In the genomic region with DNA sequence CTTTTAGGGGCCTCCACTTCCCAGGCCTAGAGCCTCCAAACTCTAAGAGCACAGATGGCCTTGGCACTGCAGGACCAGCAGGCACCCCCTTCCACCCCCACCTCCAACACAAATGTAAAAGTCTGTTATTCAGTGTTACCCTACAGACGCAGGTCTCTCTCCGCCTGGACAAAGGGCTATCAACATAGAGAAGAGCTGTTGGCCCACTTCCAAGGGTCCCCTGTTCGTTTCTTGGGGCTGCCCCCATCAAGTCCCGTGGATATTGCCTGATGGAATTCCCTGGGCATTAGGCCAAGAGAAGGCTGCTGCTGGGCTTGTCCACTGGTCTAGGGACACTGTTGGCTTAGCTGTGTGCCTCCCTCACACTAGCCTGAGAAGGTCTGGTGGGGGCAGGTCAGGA, we compare ENCODE assay signal across 8 mouse cellular contexts. TPM values are rescaled to one million over a fixed set of nuclear protein-coding genes. Genes with fewer than 3 reads are reported as not detected.
DNase-seq lines count a peak whose midpoint lies in the region; ATAC-seq and TF ChIP-seq lines count a peak whose summit lies in the region.

No protein-coding gene starts in this region.

- WGBS in forebrain, embryonic 10.5 days = 65% methylated on average over 4 of the region's 4 CpGs
- 7% methylated on average over 4 of the region's 4 CpGs for WGBS in hindbrain, embryonic 12.5 days
- 24% methylated on average over 4 of the region's 4 CpGs for WGBS in limb, embryonic 14.5 days
- WGBS in neural tube, embryonic 14.5 days = 3% methylated on average over 4 of the region's 4 CpGs

- H3K9me3 ChIP-seq in forebrain, embryonic 10.5 days = no peaks in the 10 kb centered on the region
- H3K9me3 ChIP-seq in hindbrain, embryonic 12.5 days (replicated peaks) = no peaks in the 10 kb centered on the region
- H3K9me3 ChIP-seq in limb, embryonic 14.5 days (ENCODE audit: control insufficient read depth, low read length) = no peaks in the 10 kb centered on the region
- no peaks in the 10 kb centered on the region for H3K9me3 ChIP-seq in neural tube, embryonic 14.5 days (ENCODE audit: control insufficient read depth, low read length)

- H3K4me1 ChIP-seq in forebrain, embryonic 10.5 days = peaks cover 18% of the 10 kb centered on the region
- H3K4me1 ChIP-seq in hindbrain, embryonic 12.5 days = peaks cover 28% of the 10 kb centered on the region
- H3K4me1 ChIP-seq in limb, embryonic 14.5 days (ENCODE audit: control insufficient read depth, insufficient read depth, low read length) = peaks cover 10% of the 10 kb centered on the region
- H3K4me1 ChIP-seq in neural tube, embryonic 14.5 days (ENCODE audit: control insufficient read depth, insufficient read depth, low read length) = peaks cover 23% of the 10 kb centered on the region

- no peak for TF ChIP-seq POLR2A in limb, embryonic 14.5 days (IDR thresholded peaks at IDR 0.05; ENCODE audit: borderline replicate concordance, extremely low read depth, insufficient read depth, insufficient read length)

- no peak overlapping the region for H3K27ac ChIP-seq in forebrain, embryonic 10.5 days
- H3K27ac ChIP-seq in hindbrain, embryonic 12.5 days = no peak overlapping the region
- no peak overlapping the region for H3K27ac ChIP-seq in limb, embryonic 14.5 days (replicated peaks; ENCODE audit: low read depth, low read length)
- peak overlapping the region; percentile 75 for H3K27ac ChIP-seq in neural tube, embryonic 14.5 days (ENCODE audit: low read depth, low read length)

- H3K4me3 ChIP-seq in forebrain, embryonic 10.5 days = peak overlapping the region; percentile 66
- H3K4me3 ChIP-seq in hindbrain, embryonic 12.5 days = peak overlapping the region; percentile 46
- peak overlapping the region; percentile 66 for H3K4me3 ChIP-seq in limb, embryonic 14.5 days (replicated peaks; ENCODE audit: low read length)
- peak overlapping the region; percentile 50 for H3K4me3 ChIP-seq in neural tube, embryonic 14.5 days (ENCODE audit: low read depth, low read length)

- no peaks in the 10 kb centered on the region for H3K36me3 ChIP-seq in forebrain, embryonic 10.5 days (replicated peaks)
- H3K36me3 ChIP-seq in hindbrain, embryonic 12.5 days = no peaks in the 10 kb centered on the region
- H3K36me3 ChIP-seq in limb, embryonic 14.5 days (ENCODE audit: control insufficient read depth, insufficient read depth, low read length) = no peaks in the 10 kb centered on the region
- H3K36me3 ChIP-seq in neural tube, embryonic 14.5 days (ENCODE audit: control insufficient read depth, insufficient read depth, low read length) = no peaks in the 10 kb centered on the region

- peak overlapping the region; percentile 66 for H3K4me2 ChIP-seq in hindbrain, embryonic 12.5 days (replicated peaks)
- H3K4me2 ChIP-seq in limb, embryonic 14.5 days (replicated peaks; ENCODE audit: low read depth, low read length, severe bottlenecking) = peak overlapping the region; percentile 75
- peak overlapping the region; percentile 83 for H3K4me2 ChIP-seq in neural tube, embryonic 14.5 days (ENCODE audit: low read depth, low read length)

- peak; percentile 88 for DNase-seq in retina, postnatal 1 day
- DNase-seq in retina, embryonic 14.5 days (ENCODE audit: low spot score) = no peak
- DNase-seq in forebrain, embryonic 10.5 days (ENCODE audit: extremely low spot score, low spot score) = no peak
- peak; percentile 39 for DNase-seq in limb, embryonic 14.5 days (ENCODE audit: low spot score)
- DNase-seq in thymus, postnatal 10 days (ENCODE audit: low spot score in 2 of 2) = no peak
- no peak for DNase-seq in urinary bladder, postnatal 10 days (ENCODE audit: low spot score)

- peaks cover 58% of the 10 kb centered on the region for H3K27me3 ChIP-seq in forebrain, embryonic 10.5 days (ENCODE audit: poor library complexity, severe bottlenecking)
- 0 out of 2 replicates have a peak, but pooled peaks cover 6% of the 10 kb centered on the region for H3K27me3 ChIP-seq in hindbrain, embryonic 12.5 days
- H3K27me3 ChIP-seq in limb, embryonic 14.5 days (ENCODE audit: control insufficient read depth, insufficient read depth, low read length) = no peaks in the 10 kb centered on the region
- H3K27me3 ChIP-seq in neural tube, embryonic 14.5 days (ENCODE audit: control insufficient read depth, insufficient read depth, low read length) = no peaks in the 10 kb centered on the region

- peak overlapping the region; percentile 58 for H3K9ac ChIP-seq in hindbrain, embryonic 12.5 days
- peak overlapping the region; percentile 65; the same call in 1 of the 2 replicates for H3K9ac ChIP-seq in limb, embryonic 14.5 days (ENCODE audit: low read depth, low read length, severe bottlenecking)
- H3K9ac ChIP-seq in neural tube, embryonic 14.5 days (replicated peaks; ENCODE audit: low read depth, low read length) = peak overlapping the region; percentile 54

- ATAC-seq in hindbrain, embryonic 12.5 days (ENCODE audit: low FRiP score) = no peak; the same call in 1 of the 2 replicates
- no peak for ATAC-seq in limb, embryonic 14.5 days (ENCODE audit: low FRiP score, low read depth)
- no peak for ATAC-seq in neural tube, embryonic 14.5 days (ENCODE audit: low read depth)

RNA-seq across cellular contexts. Expression of gene Abat, which starts 1.0 kb away (rescaled TPM):
- polyA plus RNA-seq in forebrain, embryonic 10.5 days (2016; fragmentation: Nextera tagmentation; extraction: Ambion mirVana) = 16.2 and 16.8 TPM in 2 replicates
- 68.3 and 78.9 TPM in 2 replicates for polyA plus RNA-seq in hindbrain, embryonic 12.5 days (2016; fragmentation: Nextera tagmentation; extraction: Ambion mirVana)
- polyA plus RNA-seq in limb, embryonic 14.5 days (2012; rRNA removed) = 23.2 and 25.9 TPM in 2 replicates
- polyA plus RNA-seq in limb, embryonic 14.5 days (2014; fragmentation: Nextera tagmentation; extraction: Ambion mirVana) = 19.1 and 23.6 TPM in 2 replicates
- polyA plus RNA-seq in neural tube, embryonic 14.5 days (2014; fragmentation: Nextera tagmentation; extraction: Ambion mirVana) = 84.9 and 115 TPM in 2 replicates

RNA-seq across cellular contexts. Expression of gene Mettl22, which starts 43.6 kb away (rescaled TPM):
- 24.4 and 25.7 TPM in 2 replicates for polyA plus RNA-seq in forebrain, embryonic 10.5 days (2016; fragmentation: Nextera tagmentation; extraction: Ambion mirVana)
- 20.3 and 22.6 TPM in 2 replicates for polyA plus RNA-seq in hindbrain, embryonic 12.5 days (2016; fragmentation: Nextera tagmentation; extraction: Ambion mirVana)
- polyA plus RNA-seq in limb, embryonic 14.5 days (2012; rRNA removed) = 42.4 and 42.6 TPM in 2 replicates
- polyA plus RNA-seq in limb, embryonic 14.5 days (2014; fragmentation: Nextera tagmentation; extraction: Ambion mirVana) = 22.9 and 28.7 TPM in 2 replicates
- polyA plus RNA-seq in neural tube, embryonic 14.5 days (2014; fragmentation: Nextera tagmentation; extraction: Ambion mirVana) = 48.4 and 63.4 TPM in 2 replicates

Comparison
In these comparisons a context has a peak if more than half of its experiments do, and no peak if none do; other contexts are left out.
1. DNase-seq: peak in retina, postnatal 1 day (single experiment) and limb, embryonic 14.5 days (single experiment); none in retina, embryonic 14.5 days (single experiment), forebrain, embryonic 10.5 days (single experiment), thymus, postnatal 10 days (0 of 2) and urinary bladder, postnatal 10 days (single experiment).
2. Peak in every context shown above with its lines, with median percentiles within 50 percentile points of each other: H3K4me3 ChIP-seq, H3K4me2 ChIP-seq and H3K9ac ChIP-seq.